Mouse (Mus musculus): ENCODE measurements around the gene Spats2l.
A peak's percentile ranks its signal among the peaks of the same experiment; 100 is the strongest.

GRCm38 (mm10) chr1:57795838-57796237, 21.9 kb downstream of the Spats2l start:
- TF ChIP-seq CTCF (IDR thresholded peaks at IDR 0.05), result peak; percentile 36
- no peak for TF ChIP-seq EP300 (IDR thresholded peaks at IDR 0.05)
